Mouse (Mus musculus) spleen, postnatal 0 days (tissue): Measurements from ENCODE around the gene Syt6. TPM values are rescaled to one million over a fixed set of nuclear protein-coding genes. Genes with fewer than 3 reads are reported as not detected.

Source experiments
- polyA plus RNA-seq: library from polyadenylated mRNA; unstranded; fragments of >200 nt; fragmentation: Nextera tagmentation; extraction: Ambion mirVana; gene quantifications from 2 replicates; pipeline ENCODE4 v1.2.1, GENCODE M21; 2015

Syt6 gene
- 1.2 and 1.9 TPM in 2 replicates for polyA plus RNA-seq

DNA sequence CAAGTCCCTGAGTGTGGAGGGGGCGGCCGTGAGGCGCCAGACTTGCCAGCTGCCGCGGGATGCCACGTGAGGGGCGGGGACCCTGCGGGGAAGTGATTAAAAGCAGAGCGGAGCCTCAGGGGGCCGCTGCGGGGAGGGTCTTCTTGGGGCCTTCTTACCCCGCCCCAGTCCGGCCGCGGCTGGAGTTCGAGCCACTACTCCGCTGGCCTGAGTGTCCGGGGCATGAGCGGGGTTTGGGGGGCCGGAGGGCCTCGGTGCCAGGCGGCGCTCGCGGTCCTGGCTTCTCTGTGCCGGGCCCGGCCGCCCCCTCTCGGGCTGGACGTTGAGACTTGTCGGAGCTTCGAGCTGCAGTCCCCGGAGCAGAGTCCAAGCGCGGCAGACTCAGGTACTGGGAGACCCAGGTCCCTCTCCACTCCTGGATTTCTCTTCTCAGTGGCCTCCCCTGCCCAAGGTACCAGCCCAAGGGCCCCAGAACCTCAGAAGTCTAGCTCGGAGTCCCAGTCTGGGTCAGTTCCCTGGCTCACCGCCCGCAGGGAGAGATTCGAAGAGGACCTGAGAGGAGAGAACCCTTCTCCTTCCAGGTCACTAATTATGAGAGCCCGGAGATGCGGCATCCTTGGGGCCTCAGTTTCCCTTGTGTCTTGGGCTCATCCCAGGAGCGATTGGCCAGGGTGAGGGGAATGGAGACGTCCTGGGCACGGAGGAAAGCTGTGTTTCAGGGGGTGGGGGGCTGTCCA, at the start of gene Syt6:
Gene Syt6, plus strand, starts transcription at position 76 of the 737 bp plus-strand sequence.

DNA sequence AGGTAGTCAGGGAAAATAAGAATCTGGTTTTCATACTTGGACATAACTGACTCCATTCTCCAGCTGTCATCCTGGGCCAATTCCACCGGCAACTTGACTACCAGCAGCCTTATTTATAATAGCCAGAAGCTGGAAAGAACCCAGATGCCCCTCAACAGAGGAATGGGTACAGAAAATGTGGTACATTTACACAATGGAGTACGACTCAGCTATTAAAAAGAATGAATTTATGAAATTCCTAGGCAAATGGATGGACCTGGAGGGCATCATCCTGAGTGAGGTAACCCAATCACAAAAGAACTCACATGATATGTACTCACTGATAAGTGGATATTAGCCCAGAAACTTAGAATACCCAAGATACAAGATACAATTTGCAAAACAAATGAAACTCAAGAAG, 70.9 kb downstream of the Syt6 start, which contains the start of gene Atg4a-ps:
Gene Atg4a-ps, minus strand, starts transcription at position 101 of the 400 bp plus-strand sequence.

Other genes starting within 250 kb of the Syt6 start
- 0.28 and 0.30 TPM in 2 replicates for gene Atg4a-ps, start 70.8 kb downstream of the Syt6 start, polyA plus RNA-seq
- gene Olfml3, start 162.8 kb downstream of the Syt6 start, polyA plus RNA-seq, result 27.5 and 39.0 TPM in 2 replicates
- not detected in 2 replicates for gene Gm10964, start 164.1 kb downstream of the Syt6 start, polyA plus RNA-seq
- 18.1 and 19.0 TPM in 2 replicates for gene Hipk1, start 216.3 kb downstream of the Syt6 start, polyA plus RNA-seq
- gene Dclre1b, start 234.2 kb downstream of the Syt6 start, polyA plus RNA-seq, result 33.3 and 43.3 TPM in 2 replicates
- gene Ap4b1, start 234.3 kb downstream of the Syt6 start, polyA plus RNA-seq, result 14.8 TPM in 2 replicates
- 0.17 and 0.83 TPM in 2 replicates for gene Gm43064, start 234.3 kb downstream of the Syt6 start, polyA plus RNA-seq